Mouse (Mus musculus): ENCODE measurements around the gene Dis3. TPM values are rescaled to one million over a fixed set of nuclear protein-coding genes. Genes with fewer than 3 reads are reported as not detected.
A peak's percentile ranks its signal among the peaks of the same experiment; 100 is the strongest.

Gene Dis3
- 2.8 and 5.3 TPM in 2 replicates for polyA plus RNA-seq (2012; ENCODE audit: insufficient read depth, low replicate concordance)

GRCm38 (mm10) chr14:99099267-99099966 lies at the start of gene Dis3, which contains the start of gene Pibf1:
Gene Dis3 (minus strand): TSS chr14:99099770.
Gene Pibf1 (plus strand): TSS chr14:99099424.
- Histone ChIP-seq H3K4me3 (replicated peaks) (peak within 1 kb of the TSS; percentile 99), H3K9me3 (no peaks in the 10 kb centered on the region), H3K4me1 (peaks cover 48% of the 10 kb centered on the region), H3K36me3 (replicated peaks; ENCODE audit: low read length) (peaks cover 65% of the 10 kb centered on the region), H3K27me3 (replicated peaks) (no peaks in the 10 kb centered on the region)
- no peak for TF ChIP-seq FLI1 (IDR thresholded peaks at IDR 0.05; ENCODE audit: low read length)
- no peak for TF ChIP-seq GATA1 (IDR thresholded peaks at IDR 0.05; ENCODE audit: borderline replicate concordance, low read length)

DNA sequence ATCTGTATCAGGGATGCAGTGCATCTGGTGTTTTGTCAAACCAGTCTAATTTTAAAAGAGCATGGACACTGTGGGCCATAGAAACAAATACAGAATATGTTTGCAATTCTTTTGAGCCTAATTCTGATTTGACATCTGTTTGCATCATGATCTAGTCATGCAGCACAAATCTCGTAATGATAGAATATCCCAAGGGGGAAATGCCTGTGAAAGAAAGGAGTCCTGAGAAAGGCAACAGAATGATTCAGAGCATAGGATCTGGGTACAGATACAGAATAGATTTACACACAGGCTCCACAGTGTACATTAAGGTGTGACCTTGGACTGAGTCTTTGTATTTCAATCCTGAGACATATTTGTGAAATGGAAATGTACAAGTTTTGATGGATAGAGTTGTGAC lies 47.3 kb upstream of the Dis3 start:
- no peaks in the 10 kb centered on the region for H3K9me3 ChIP-seq
- H3K4me3 ChIP-seq (replicated peaks), result no peak overlapping the region
- TF ChIP-seq FLI1 (IDR thresholded peaks at IDR 0.05; ENCODE audit: low read length) (no peak), GATA1 (IDR thresholded peaks at IDR 0.05; ENCODE audit: borderline replicate concordance, low read length) (no peak)
- H3K4me1 ChIP-seq, result peaks cover 6% of the 10 kb centered on the region
- H3K36me3 ChIP-seq (replicated peaks; ENCODE audit: low read length), result peaks cover 83% of the 10 kb centered on the region
- H3K27me3 ChIP-seq (replicated peaks), result no peaks in the 10 kb centered on the region

GRCm38 (mm10) chr14:99141786-99142633 lies 42.4 kb upstream of the Dis3 start:
- H3K36me3 ChIP-seq (replicated peaks; ENCODE audit: low read length), result peaks cover 78% of the 10 kb centered on the region
- H3K27me3 ChIP-seq (replicated peaks), result no peaks in the 10 kb centered on the region
- no peaks in the 10 kb centered on the region for H3K9me3 ChIP-seq
- peaks cover 3% of the 10 kb centered on the region; the same call in 1 of the 2 replicates for H3K4me1 ChIP-seq
- H3K4me3 ChIP-seq (replicated peaks), result no peak overlapping the region
- TF ChIP-seq GATA1 (IDR thresholded peaks at IDR 0.05; ENCODE audit: borderline replicate concordance, low read length) (no peak), FLI1 (IDR thresholded peaks at IDR 0.05; ENCODE audit: low read length) (no peak)

DNA sequence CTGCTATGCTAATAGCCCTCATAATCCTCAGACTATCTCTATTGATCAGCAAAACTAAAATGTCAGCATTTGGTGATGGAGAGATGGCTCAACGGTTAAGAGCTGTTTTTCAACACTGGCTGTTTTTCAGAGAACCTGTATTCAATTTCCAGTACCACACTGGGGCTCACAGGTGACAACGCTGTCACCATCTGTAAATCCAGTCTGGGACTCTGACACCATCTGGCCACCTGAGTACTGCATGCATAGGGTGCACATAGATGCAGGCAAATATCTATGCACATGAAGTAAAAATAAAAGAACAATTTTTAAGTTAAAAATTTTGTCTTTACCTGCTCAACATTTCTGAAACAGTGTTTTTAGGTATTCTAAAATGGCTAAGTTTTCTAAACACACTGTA lies 40.5 kb upstream of the Dis3 start:
- Histone ChIP-seq H3K4me1 (peaks cover 3% of the 10 kb centered on the region; the same call in 1 of the 2 replicates), H3K4me3 (replicated peaks) (no peak overlapping the region), H3K36me3 (replicated peaks; ENCODE audit: low read length) (peaks cover 84% of the 10 kb centered on the region), H3K9me3 (no peaks in the 10 kb centered on the region), H3K27me3 (replicated peaks) (no peaks in the 10 kb centered on the region)
- TF ChIP-seq FLI1 (IDR thresholded peaks at IDR 0.05; ENCODE audit: low read length) (no peak), GATA1 (IDR thresholded peaks at IDR 0.05; ENCODE audit: borderline replicate concordance, low read length) (no peak)

GRCm38 (mm10) chr14:99136297-99136696 lies 36.7 kb upstream of the Dis3 start:
- Histone ChIP-seq H3K4me1 (no peaks in the 10 kb centered on the region), H3K9me3 (no peaks in the 10 kb centered on the region), H3K27me3 (replicated peaks) (no peaks in the 10 kb centered on the region), H3K4me3 (replicated peaks) (no peak overlapping the region), H3K36me3 (replicated peaks; ENCODE audit: low read length) (peaks cover 78% of the 10 kb centered on the region)
- no peak for TF ChIP-seq FLI1 (IDR thresholded peaks at IDR 0.05; ENCODE audit: low read length)
- TF ChIP-seq GATA1 (IDR thresholded peaks at IDR 0.05; ENCODE audit: borderline replicate concordance, low read length), result no peak

GRCm38 (mm10) chr14:99135761-99136160 lies 36.2 kb upstream of the Dis3 start:
- H3K27me3 ChIP-seq (replicated peaks), result no peaks in the 10 kb centered on the region
- H3K9me3 ChIP-seq, result no peaks in the 10 kb centered on the region
- no peaks in the 10 kb centered on the region for H3K4me1 ChIP-seq
- H3K36me3 ChIP-seq (replicated peaks; ENCODE audit: low read length), result peaks cover 79% of the 10 kb centered on the region
- TF ChIP-seq FLI1 (IDR thresholded peaks at IDR 0.05; ENCODE audit: low read length), result no peak
- no peak for TF ChIP-seq GATA1 (IDR thresholded peaks at IDR 0.05; ENCODE audit: borderline replicate concordance, low read length)
- no peak overlapping the region for H3K4me3 ChIP-seq (replicated peaks)

DNA sequence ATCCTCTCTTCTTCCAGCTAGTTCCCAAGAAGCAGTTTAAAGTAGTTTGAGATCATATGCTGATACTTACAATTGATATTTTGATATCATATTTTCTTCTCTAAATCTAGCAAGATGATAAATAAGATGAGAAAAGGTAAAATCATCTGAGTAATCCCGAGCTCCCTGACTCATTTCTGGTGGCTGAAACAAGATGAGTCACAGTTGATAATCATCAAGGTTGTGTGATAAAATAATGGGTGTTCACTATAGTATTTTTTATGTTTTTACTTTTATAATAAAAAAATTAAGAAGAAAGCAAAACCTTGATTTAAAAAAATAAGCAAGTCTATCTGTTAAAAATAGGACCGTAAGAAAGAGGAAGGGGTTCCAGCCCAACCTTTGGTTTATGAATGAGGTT lies 34.5 kb upstream of the Dis3 start:
- Histone ChIP-seq H3K9me3 (no peaks in the 10 kb centered on the region), H3K4me1 (no peaks in the 10 kb centered on the region), H3K27me3 (replicated peaks) (no peaks in the 10 kb centered on the region), H3K36me3 (replicated peaks; ENCODE audit: low read length) (peaks cover 75% of the 10 kb centered on the region), H3K4me3 (replicated peaks) (no peak overlapping the region)
- TF ChIP-seq FLI1 (IDR thresholded peaks at IDR 0.05; ENCODE audit: low read length), result no peak
- no peak for TF ChIP-seq GATA1 (IDR thresholded peaks at IDR 0.05; ENCODE audit: borderline replicate concordance, low read length)

DNA sequence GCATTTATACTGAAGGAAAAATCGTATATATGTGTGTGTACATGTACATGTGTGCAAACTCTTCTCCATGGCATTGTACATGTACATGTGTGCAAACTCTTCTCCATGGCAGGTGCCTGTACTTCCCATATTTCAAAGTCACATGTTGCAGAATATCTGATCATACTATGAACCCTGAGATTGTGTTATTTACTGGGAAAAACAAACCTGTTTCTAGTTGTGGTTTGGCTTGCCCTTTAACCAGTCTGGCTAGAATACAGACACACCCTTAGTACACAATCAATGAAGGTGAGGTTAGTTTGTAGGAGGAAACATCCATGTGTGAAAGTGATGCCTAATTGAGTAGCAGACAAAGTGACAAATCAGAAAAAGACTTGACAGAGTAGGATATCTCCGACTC lies 29.5 kb upstream of the Dis3 start:
- H3K9me3 ChIP-seq, result no peaks in the 10 kb centered on the region
- peaks cover 53% of the 10 kb centered on the region for H3K36me3 ChIP-seq (replicated peaks; ENCODE audit: low read length)
- no peak overlapping the region for H3K4me3 ChIP-seq (replicated peaks)
- H3K27me3 ChIP-seq (replicated peaks), result no peaks in the 10 kb centered on the region
- no peaks in the 10 kb centered on the region for H3K4me1 ChIP-seq
- no peak for TF ChIP-seq GATA1 (IDR thresholded peaks at IDR 0.05; ENCODE audit: borderline replicate concordance, low read length)
- TF ChIP-seq FLI1 (IDR thresholded peaks at IDR 0.05; ENCODE audit: low read length), result no peak

DNA sequence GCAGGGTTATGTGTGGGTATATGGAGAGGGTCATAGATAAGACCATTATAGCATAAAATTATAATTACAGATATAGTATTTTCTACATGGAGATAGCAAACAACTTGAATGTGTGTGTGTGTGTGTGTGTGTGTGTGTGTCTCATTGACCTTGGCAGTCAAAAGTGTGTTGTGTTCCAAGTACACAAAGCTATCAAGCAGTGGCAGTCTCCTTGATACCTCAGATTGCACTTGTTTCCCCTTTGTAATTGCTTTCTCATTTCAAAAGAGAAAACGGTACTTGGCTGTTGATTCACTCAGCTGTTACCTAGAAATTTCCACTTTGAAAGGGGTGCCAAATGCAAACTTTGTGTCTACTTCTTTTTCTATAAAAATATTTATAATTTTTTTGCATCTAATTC lies 27.9 kb upstream of the Dis3 start:
- H3K27me3 ChIP-seq (replicated peaks), result no peaks in the 10 kb centered on the region
- H3K36me3 ChIP-seq (replicated peaks; ENCODE audit: low read length), result peaks cover 46% of the 10 kb centered on the region
- H3K9me3 ChIP-seq, result no peaks in the 10 kb centered on the region
- no peak overlapping the region for H3K4me3 ChIP-seq (replicated peaks)
- TF ChIP-seq GATA1 (IDR thresholded peaks at IDR 0.05; ENCODE audit: borderline replicate concordance, low read length), result no peak
- no peak for TF ChIP-seq FLI1 (IDR thresholded peaks at IDR 0.05; ENCODE audit: low read length)
- H3K4me1 ChIP-seq, result no peaks in the 10 kb centered on the region; the same call in 1 of the 2 replicates

- peaks cover 48% of the 10 kb centered on the region for H3K36me3 ChIP-seq (replicated peaks; ENCODE audit: low read length)
- TF ChIP-seq FLI1 (IDR thresholded peaks at IDR 0.05; ENCODE audit: low read length) (no peak), GATA1 (IDR thresholded peaks at IDR 0.05; ENCODE audit: borderline replicate concordance, low read length) (no peak)
- H3K9me3 ChIP-seq, result no peaks in the 10 kb centered on the region
- H3K4me3 ChIP-seq (replicated peaks), result no peak overlapping the region
- peaks cover 4% of the 10 kb centered on the region for H3K4me1 ChIP-seq
- H3K27me3 ChIP-seq (replicated peaks), result no peaks in the 10 kb centered on the region
Measured at GRCm38 (mm10) chr14:99126713-99127112, 27.1 kb upstream of the Dis3 start.

Measured in megakaryocyte, embryonic 14.5 days (primary cell).